Mouse (Mus musculus): ENCODE measurements around the gene Gm20479.
A peak's percentile ranks its signal among the peaks of the same experiment; 100 is the strongest.

Gene Gm20479

DNA sequence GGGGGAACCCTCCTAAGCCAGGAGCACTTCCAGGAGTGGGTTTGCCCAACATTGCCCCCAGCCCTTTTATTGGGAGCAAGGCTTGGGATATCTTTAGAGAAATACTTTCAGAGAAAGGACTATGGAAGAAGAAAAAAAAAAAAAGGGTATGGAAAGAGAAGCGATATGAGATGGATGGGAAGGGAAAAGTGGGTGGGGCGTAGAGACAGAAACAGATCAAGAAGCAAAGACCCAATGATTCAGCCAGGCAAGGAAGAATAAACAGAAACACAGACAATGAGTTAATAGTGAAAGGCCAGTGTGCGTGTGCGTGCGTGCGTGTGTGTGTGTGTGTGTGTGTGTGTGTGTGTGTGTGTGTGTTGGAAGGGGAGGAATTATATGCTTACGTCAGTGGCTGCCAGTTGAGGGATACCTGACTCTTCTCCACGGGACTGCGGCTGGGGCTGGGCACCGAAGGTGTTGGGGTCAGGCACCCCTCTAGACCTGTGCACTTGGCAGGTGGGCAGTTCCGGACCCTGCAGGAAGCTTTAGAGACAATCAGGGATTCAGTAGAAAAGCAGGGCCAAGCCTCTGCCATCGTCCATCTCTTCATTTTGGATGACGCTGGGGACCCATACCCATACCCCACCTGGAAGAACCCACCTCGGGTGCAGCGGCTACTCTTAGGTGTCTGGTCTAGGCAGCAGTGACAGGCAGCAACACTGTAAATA lies 22.1 kb downstream of the Gm20479 start:
- no peak for DNase-seq (ENCODE audit: low read depth in 2 of 2, low spot score in 2 of 2)

DNA sequence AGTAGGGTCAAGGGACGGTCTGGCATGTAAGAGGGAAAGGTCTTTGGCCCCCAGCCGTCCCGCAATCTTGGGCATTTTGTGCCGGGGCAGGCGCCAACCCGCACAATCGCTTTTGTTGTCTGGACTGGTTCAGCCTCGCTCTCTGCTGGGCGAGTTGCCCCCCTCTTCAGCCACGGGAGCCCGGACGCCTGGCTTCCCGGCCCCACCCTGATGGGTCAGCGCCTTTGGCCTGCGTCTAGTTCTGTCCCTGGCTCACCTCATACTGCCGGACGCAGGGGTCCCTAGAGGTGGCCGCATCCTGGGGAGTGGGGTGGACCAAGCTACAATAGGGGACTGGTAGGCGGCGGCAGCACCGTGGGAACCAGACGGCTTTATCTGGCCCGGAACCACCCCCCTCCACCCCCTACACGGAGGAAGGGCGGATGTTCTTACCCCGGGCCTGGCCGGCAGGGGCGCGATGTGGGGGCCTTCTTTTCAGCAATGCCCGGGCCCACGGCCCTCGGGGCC lies 22.8 kb downstream of the Gm20479 start:
- no peak for DNase-seq (ENCODE audit: low read depth in 2 of 2, low spot score in 2 of 2)

DNA sequence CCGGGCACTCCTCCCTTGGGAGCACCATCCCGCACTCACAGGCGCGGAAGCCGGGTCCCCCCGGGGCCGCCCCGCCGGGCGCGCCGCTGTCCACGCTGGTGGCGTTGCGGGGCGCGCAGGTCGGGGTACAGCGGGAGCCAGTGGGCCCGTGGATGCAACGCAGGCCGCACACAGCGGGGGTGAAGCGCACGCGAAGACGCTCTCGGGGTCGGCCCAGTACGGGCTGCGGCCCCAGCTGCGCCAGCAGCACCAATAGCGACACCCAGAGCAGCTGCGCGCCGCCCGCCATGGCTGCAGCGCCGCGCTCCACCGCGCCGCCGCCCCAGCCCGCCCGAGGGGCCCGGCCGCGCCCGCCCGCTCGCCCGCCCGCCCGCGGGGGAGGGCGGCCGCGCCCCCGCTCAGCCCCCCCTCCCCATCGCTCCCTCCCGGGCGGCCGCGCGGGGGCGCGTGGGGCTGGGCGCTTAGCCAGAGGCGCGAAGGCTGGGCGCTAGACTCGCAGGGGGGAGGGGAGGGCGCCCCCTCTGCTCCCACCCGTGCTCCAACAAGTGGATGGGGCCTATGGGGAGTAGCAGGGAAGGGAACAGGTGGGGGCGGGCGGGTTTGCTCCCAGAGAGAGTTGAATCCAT lies 23.8 kb downstream of the Gm20479 start:
- no peak for DNase-seq (ENCODE audit: low read depth in 2 of 2, low spot score in 2 of 2)

DNA sequence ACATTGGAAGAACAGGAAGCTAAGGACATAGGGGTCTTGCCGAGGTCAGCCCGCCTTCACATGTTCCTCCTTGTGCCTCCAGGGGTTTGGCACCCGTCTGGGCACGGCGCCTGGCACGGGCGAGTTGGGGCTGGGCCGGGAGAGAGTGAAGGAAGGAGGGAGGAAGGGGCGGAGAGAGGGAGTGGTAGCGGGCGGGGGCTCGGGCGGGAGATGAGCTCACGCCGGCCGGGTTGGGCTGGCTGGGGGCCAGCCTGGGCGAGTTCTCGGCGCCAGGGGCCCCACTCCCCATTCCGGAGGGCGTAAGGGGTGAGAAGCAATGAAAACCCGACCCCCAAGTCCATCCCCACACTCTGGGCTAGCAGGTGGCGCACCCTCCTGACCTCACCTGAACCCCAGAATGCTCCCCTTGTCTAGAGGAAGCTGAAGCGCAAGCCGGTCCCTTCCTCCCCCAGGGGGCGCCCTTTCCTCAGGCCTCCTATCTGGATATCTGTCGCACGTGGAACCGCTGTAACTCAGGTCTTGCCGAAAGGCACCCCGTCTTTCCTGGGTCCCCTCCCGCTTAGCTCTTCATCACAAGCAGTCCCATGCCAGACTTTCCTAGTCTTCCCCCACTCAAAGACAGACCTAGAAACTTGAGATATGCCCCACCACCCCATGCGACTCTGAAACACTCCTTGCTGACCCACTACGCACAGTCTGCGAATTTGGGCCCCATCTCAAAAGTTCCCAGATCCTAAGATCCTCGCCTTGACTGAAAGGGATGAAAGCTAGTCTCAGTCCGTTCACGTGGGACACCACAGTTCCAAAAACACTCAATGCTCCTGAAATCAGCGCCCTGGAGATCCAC lies 24.6 kb downstream of the Gm20479 start:
- peak; percentile 84 to 90 for DNase-seq (ENCODE audit: low read depth in 2 of 2, low spot score in 2 of 2)

DNA sequence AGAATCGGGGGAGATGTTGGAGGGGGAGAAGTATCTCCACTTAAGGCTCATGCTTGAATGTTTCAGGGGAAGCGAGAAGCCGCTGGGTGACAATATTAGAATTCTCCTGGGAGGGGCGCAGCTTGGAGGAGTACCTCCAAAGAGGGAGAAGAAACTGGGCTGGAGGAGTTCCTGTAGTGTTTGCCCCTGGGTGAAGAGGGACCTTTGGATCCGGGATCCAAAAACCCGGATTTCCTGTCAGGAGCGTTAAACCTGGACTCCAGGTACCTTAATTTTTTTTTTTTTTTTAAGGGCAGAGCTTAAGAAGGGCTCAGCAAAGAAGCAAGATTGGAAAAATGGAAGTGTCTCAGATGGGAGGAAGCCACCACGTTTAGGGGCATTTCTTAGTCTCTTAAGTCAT lies 25.4 kb downstream of the Gm20479 start:
- no peak for DNase-seq (ENCODE audit: low read depth in 2 of 2, low spot score in 2 of 2)

DNA sequence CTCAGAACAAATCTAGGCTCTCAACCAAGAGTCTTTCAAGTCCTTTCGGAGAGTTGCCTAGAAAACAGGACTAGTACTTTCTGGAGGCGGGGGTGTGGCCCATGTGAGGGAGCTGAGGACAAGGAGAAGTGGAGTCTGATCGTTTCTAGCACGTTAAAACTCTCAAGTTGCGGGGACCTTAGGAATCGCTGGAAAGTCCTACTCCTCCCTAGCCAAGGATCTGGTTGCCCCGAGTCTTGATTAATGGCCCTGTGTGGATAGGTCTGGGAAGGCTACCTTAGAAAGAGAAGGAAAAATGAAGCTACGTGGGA lies 25.7 kb downstream of the Gm20479 start:
- DNase-seq (ENCODE audit: low read depth in 2 of 2, low spot score in 2 of 2): no peak

DNA sequence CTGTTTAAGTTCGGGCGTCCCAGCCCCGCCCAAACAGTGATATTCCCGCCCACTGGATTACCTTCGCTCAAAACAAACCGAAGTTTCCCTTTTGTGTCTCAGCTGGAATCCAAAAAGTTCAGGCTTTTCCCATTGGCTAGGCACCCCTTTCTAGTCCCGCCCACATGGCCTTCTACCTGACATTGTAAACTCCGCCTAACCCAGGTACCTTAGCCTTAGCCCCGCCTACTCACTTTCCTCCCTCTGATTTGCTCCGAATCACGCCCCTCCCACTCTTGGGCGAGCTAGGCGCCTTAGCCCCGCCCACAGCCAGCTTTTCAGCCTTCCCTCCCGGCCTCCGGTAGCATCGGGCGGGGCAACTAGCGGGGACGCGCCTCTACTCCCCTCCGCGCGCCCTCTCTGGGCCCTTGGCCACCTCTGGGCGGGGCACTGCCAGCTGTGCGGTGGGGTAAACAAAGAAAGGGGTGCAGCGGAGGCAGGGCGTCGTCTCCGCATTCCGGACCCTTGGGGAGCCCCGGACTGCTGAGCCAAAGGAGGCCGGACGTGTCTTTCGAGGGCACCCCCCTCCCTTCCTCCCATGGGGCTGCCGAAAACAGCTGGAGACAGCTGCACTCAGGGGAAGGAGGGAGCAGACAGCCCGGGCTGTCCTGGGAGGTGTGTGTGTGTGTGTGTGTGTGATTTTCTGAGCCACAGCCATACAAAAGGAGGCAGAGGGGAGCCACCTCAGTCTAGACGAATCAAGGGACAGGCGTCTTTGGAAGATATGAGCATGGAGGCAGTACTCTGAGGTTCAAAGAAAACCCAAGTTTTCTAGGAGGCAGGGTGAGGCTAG lies 26.3 kb downstream of the Gm20479 start:
- peak; percentile 51 to 62 for DNase-seq (ENCODE audit: low read depth in 2 of 2, low spot score in 2 of 2)

DNA sequence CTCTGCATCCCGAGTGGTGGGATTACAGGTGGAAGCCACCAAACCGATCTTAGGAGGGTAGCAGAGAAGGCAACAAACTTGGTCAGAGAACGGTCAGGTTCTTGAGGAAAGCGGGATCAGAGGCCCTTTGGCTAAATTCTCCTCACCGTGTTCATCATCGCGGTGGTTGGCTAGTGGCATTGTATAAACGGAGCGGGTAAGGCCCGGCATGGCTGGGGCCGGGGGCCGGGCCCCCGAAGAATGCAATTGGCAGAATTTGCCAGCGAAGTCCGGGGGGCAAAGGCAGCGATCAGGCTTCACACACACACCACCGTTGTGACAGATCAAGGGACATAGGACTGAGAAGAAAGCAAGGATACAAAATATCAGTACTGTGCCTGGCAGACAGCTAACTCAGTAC lies 27.2 kb downstream of the Gm20479 start:
- DNase-seq (ENCODE audit: low read depth in 2 of 2, low spot score in 2 of 2): no peak

DNA sequence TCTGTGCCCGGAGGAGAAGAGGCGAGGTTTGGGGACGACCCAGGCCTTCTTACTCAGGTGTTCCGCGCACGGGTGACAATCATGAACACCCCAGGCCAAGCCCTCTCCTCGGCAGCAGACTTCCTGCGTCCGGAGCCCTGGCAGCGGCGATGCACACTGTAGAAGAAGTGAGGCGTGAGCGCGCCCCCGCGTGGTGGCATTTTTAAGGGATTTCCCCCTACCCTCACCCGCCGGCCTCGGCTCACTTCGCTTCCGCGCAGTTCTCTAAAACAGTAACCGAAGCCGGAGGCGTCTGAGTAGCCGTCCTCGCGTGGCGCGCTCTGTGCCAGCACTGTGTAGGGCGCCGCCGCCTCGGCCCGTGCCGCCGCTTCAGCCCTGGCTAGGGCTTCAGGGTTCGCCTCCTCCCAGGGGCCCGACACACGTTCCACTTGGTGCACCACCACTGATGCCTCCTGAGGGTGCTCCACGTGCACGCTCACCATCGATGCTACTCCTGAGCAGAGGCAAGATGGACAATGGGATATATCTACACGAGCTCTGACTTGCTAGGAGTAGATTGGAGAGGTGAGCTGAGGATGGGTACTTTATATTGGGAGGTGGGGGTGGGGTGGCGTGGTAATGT lies 27.8 kb downstream of the Gm20479 start:
- DNase-seq (ENCODE audit: low read depth in 2 of 2, low spot score in 2 of 2): peak; percentile 73 to 85

DNA sequence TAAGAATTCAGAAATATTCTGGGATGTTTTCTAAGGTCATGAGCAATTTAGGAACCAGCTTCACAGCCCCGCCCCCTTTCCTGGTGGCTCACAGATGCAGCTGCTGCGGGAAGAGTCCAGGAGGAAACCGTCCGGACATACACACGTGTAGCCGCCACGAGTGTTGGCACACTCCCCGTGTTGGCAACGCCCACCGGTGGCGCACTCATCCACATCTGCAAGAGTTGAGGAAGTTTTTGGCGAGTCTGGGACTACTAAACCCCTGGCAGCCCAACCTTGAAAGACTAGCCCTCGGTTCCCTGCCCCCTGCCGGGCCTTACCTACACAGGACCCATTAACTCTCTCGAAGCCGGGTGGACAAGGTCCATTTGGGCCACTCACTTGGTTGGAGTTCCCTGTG lies 28.6 kb downstream of the Gm20479 start:
- DNase-seq (ENCODE audit: low read depth in 2 of 2, low spot score in 2 of 2): no peak

DNA sequence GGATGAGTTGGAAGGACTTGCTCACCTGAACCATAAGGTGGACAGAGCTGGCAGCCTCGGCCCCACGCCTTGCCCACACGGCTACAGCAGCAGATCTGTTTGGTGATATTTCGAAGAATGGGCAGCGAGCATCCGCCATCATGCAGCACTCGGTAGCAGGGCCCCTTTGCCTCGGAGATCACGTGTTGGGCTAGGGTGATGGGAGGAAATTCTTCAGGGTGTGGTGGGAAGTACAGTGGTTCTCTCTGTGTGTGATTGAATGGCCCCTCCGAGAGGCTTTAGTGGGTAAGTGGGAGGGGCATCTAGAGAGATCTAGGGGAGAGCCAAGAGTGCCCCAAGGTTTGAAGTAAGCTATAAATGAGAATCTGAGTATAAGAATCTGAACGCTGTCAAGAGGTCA lies 29.1 kb downstream of the Gm20479 start:
- DNase-seq (ENCODE audit: low read depth in 2 of 2, low spot score in 2 of 2): no peak

DNA sequence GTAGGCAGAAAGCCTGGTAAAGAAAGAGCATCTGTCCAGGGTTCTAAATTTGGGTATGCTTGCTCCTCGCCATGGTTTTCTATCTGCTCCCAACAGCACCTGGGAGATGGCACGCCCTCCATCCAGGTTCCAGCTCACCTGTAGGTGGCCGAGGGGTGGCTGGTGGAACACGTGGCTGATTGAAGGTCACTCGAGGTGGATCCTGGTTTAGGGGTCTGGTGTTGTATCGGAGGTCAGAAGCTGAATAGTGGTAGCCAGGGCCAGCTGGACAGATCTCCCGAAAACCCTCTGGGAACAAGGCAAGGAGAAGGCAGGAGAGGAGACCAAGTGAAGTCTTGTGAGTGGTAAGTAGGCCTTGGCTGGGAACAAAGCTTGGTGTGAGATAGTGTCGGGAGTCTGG lies 29.7 kb downstream of the Gm20479 start:
- no peak for DNase-seq (ENCODE audit: low read depth in 2 of 2, low spot score in 2 of 2)

DNA sequence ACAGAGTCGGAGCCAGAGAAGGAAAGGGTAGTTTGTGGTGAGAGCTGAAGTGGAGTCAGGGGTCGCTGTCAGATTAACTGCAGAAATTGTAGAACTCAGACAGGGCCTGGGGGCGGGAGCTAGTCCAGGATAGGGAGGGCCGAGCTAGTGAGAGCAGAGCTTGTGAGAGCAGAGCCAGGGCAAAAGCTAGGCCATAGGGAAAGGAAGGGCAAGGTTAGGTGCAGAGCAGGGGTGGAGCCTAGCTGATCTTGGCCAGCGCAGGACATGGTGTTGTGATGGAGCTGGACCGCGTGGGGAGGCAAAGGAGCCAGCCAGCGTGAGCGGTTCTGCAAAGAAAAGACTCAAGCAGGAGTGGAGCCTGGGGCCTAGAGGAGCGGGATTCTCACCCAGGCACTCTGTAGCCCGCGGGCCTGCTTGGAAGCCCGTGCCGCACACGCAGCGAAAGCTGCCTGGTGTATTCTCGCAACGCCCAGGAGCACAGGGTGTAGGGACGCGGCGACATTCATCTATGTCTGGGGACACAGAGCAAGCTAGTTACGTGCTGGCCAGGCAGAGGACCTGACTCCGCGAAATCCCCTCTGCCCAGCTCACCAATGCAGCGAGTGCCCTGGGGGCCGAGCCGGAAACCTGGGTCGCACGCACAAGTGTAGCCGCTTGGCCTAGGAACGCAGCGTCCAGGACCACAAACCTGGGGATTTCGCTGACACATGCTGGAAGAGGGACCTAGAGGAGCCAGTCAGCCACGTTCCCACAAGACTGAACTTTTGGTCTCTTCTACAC lies 30.9 kb downstream of the Gm20479 start:
- no peak for DNase-seq (ENCODE audit: low read depth in 2 of 2, low spot score in 2 of 2)

DNA sequence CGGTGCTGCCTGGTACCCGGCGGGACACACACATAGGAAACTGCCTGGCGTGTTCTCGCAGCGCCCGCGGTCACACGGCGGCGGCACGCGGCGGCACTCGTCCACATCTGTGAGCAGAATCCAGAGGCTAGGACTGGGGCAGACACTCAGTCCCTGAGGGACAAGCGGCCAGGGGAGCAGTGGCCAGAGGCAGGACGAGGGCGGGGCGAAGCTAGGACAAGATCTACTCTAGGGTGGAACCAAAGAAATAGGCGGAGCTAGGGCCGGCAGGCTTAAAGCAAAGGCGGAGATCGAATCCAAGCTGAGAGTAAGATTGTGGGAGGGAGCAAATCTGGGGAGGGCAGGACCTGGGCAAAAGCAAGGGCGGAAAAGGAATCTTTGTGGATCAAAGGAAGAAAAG lies 31.5 kb downstream of the Gm20479 start:
- DNase-seq (ENCODE audit: low read depth in 2 of 2, low spot score in 2 of 2): no peak

DNA sequence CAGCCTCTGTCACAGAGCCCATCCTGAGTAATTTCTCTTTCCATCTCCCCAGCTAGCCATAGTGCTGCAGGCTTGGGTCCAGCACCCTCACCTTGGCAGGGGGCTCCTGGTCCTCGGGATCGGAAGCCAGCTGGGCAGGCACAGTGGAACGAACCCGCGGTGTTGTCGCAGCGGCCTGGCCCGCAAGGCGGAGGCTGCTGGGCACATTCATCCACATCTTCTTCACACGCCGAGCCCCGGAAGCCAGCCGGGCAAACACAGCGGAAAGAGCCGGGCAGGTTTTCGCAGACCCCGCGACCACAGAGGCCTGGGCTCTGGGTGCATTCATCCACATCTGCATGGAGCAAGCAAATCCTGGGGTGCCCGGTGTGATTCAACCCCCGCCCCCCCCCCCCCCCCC lies 32.3 kb downstream of the Gm20479 start:
- no peak for DNase-seq (ENCODE audit: low read depth in 2 of 2, low spot score in 2 of 2)

DNA sequence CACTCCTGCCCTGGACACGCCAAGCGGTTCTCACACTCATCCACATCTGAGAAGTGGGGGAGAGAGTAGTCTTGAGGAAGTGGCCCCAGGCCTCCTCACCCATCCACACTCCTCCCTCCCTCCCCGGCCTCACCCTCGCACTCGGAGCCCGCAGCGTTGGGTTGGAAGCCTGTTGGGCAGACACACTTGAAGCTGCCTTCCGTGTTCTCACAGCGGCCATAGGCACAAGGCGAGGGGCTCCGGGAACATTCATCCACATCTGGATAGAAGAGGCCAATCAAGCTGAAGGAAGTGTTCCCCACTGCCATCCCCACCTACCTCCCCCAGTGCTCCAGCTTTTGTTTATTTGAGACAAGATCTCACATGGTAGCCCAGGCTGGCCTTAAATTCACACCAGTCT lies 33.1 kb downstream of the Gm20479 start:
- DNase-seq (ENCODE audit: low read depth in 2 of 2, low spot score in 2 of 2): no peak

DNA sequence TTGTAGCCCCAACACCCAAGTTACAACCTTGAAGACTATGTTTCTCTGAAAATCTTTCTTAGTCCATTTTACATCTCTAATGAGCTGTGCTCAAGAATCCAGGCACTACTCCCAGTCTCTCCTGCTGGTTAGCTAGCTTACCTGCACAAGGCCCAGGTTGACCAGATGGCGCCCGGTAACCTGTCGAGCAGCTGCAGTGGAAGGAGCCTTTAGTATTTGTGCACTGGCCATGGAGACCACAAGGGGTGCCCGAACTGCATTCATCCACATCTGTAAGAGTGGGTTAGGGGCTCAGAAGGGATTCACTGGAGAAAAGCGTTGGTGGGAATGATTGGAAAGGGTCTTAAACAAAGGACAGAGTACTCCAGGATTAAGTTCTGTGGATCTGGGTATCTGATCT lies 34.2 kb downstream of the Gm20479 start:
- no peak for DNase-seq (ENCODE audit: low read depth in 2 of 2, low spot score in 2 of 2)

DNA sequence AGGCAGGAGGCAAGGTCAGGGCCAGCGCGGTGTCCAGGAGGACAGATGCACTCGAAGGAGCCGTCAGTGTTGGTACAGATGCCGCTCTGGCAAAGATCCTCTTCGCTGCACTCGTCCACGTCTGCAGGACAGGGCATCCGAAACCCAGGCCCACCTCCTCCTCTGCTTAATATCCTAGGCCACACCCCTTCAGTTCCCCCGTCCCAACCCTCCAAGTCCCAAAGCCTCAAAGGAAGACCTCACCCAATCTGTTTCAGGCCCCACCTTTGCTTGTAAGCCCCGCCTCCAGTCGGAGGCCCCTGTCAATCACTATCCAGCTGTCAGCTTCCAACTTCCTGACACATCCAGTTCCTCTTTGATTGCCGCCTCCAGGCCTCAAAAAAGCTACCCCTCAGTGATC lies 34.9 kb downstream of the Gm20479 start:
- DNase-seq (ENCODE audit: low read depth in 2 of 2, low spot score in 2 of 2): no peak

DNA sequence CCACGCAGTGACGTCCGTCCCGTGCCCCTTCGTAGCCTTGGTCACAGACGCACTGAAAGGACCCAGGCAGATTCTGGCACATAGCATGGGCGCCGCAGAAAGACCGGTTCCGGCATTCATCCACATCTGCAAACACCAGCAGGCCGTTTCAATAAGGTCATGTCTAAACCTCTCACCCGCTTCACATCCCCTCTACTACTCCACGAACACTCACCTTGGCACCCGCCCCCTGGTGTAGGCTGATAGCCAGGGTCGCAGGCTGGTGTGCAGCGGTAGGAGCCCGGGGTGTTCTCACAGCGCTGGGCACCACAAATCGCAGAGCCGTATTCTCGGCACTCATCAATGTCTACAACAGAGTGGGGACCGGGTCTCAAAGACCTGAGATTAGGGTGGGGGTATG lies 37.8 kb downstream of the Gm20479 start:
- DNase-seq (ENCODE audit: low read depth in 2 of 2, low spot score in 2 of 2): no peak

DNA sequence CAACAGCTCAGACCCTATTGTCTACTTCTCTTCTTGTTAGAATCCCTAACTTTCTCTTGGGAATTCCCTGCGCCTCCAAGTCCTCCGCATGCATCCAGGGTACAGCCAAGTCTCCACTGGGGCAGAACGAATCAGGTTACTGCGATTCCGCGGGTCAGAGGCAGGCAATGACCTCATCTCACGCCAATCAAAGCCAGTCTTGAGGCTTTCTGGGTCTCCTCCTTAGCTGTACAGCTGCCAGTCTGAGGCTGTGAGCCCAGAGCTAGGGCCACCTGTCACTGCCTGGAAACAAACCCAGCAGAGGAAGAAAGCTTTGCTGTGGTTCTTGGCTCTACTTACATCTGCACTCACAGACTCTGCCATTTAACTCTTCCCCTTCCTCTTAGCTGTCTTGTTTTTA lies 41.3 kb downstream of the Gm20479 start:
- no peak for DNase-seq (ENCODE audit: low read depth in 2 of 2, low spot score in 2 of 2)

Measured in CD8-positive naive resting alpha-beta T cell, adult 2 months (primary cell).